Mouse (Mus musculus) erythroblast, embryonic 14.5 days (primary cell): ENCODE measurements at regions not wholly inside any gene's neighbourhood (a gene's known extent, or its start where the extent isn't known, plus 50 kb on each side); places are given as distances from the start of the nearest gene placed in this dataset.

Experiments used
- H3K27me3 ChIP-seq: 2 replicates; pipeline ENCODE4 v1.6.1; 2012; ENCODE audit warnings: inconsistent platforms; ENCODE audit not compliant: control insufficient read depth
- H3K36me3 ChIP-seq: 2 replicates; pipeline ENCODE4 v1.6.1; 2012; ENCODE audit warnings: mild to moderate bottlenecking, inconsistent platforms; ENCODE audit not compliant: control insufficient read depth
- H3K4me1 ChIP-seq: 2 replicates; pipeline ENCODE4 v1.6.1; 2012; ENCODE audit warnings: inconsistent platforms; ENCODE audit not compliant: control insufficient read depth
- H3K4me3 ChIP-seq: replicated peaks from 2 replicates; pipeline ENCODE3; 2012; ENCODE audit warnings: moderate library complexity, mild to moderate bottlenecking, inconsistent platforms
- H3K9me3 ChIP-seq: 2 replicates; pipeline ENCODE4 v1.6.1; 2012; ENCODE audit warnings: low read length, inconsistent platforms, mixed read lengths; ENCODE audit not compliant: control insufficient read depth
- GATA1 ChIP-seq: IDR thresholded peaks from 2 replicates; pipeline ENCODE4 v1.6.1; 2012; ENCODE audit warnings: low read length, inconsistent platforms, mixed read lengths
- TAL1 ChIP-seq: IDR thresholded peaks from 3 replicates; pipeline ENCODE4 v1.6.1; 2012; ENCODE audit warnings: low read length, inconsistent platforms, mixed read lengths

DNA sequence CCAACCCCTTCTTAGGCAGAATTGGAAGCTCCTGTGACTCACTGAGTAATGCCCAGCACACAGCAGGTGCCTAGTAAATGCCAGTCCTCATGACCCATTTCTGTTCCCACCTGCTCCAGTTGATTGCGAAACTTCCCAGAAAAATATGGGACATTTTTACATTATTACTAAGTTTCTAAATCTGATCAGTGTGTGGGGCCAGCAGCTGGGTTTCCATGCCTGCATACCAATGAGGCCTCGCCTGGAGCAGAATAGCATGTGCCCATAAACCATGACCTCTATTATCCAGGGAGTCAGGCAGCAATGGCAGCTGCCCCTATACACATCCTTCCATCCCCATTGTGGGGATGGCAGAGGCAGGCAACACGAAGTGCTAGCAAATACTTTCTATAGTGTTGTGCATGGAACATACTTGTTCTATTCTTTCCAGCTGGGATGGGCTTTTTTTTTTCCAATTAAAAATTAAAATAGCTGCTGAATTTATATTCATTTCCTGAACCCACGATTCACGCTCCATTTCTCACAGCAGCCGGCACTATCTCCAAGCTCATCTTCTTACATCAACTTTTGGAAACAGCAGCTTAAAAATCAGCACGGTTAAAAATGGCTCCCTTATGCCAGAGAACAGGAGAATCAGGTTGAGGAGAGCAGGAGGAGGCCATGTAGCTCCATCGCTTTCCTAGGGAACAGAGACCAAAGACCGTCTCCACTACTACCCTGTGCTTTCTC lies 214.5 kb upstream of the Eif4g2 start:
- Histone ChIP-seq H3K9me3 (no peaks in the 10 kb centered on the region), H3K27me3 (no peaks in the 10 kb centered on the region), H3K4me1 (no peaks in the 10 kb centered on the region), H3K4me3 (no peak overlapping the region), H3K36me3 (no peaks in the 10 kb centered on the region)
- TF ChIP-seq GATA1 (no peak), TAL1 (no peak)

GRCm38 (mm10) chr7:111283411-111283955 lies 200.7 kb upstream of the Eif4g2 start:
- TF ChIP-seq GATA1: no peak
- Histone ChIP-seq H3K36me3 (no peaks in the 10 kb centered on the region), H3K4me3 (no peak overlapping the region), H3K9me3 (no peaks in the 10 kb centered on the region), H3K27me3 (no peaks in the 10 kb centered on the region), H3K4me1 (no peaks in the 10 kb centered on the region)

DNA sequence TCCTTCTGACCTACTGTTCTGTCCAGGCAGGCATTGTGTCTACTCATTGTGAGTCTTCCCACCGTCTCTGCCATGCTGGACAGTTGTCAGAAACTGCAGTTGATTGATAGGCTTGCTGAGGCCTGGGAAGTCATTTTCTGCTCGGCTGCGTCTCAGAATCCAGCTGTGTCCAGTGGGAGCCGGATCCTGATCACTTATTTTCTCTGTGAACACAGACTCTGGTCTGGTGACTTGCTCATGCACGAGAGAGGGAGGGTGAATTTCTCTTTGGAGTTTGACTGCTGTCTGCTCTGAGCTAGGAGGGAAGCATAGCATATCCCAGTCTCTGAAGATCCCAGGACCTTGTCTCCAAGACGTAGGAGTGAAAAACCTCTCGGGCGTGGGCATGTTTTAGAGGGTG lies 199.5 kb upstream of the Eif4g2 start:
- no peaks in the 10 kb centered on the region for H3K27me3 ChIP-seq
- H3K4me3 ChIP-seq: no peak overlapping the region
- H3K36me3 ChIP-seq: no peaks in the 10 kb centered on the region
- H3K9me3 ChIP-seq: no peaks in the 10 kb centered on the region
- no peaks in the 10 kb centered on the region for H3K4me1 ChIP-seq
- TF ChIP-seq GATA1 (no peak), TAL1 (no peak)

DNA sequence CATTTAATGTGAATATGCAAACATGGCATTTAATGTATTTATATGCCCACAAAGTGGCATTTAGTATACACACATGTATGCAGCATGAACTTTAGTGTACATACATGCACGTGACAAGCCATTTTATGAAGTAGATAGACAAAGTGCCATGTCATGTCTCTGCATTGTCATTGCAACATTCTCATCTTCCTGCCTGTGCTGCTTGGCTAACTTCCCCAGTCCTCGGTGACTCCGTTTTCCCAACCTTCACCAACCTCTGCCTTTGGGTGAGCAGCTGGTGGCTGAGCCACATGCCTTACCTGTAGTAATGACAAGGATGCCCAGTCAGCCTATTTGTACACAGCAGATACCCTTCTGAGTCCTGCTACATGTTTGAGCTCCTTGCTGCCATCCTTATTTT lies 194.9 kb upstream of the Eif4g2 start:
- Histone ChIP-seq H3K4me3 (no peak overlapping the region), H3K27me3 (no peaks in the 10 kb centered on the region), H3K9me3 (no peaks in the 10 kb centered on the region), H3K36me3 (no peaks in the 10 kb centered on the region), H3K4me1 (no peaks in the 10 kb centered on the region)
- TF ChIP-seq GATA1: no peak
- no peak for TF ChIP-seq TAL1

GRCm38 (mm10) chr7:111273839-111274238 lies 191.0 kb upstream of the Eif4g2 start:
- Histone ChIP-seq H3K4me3 (no peak overlapping the region), H3K27me3 (no peaks in the 10 kb centered on the region)
- TF ChIP-seq TAL1 (no peak), GATA1 (no peak)

GRCm38 (mm10) chr7:111270874-111271273 lies 188.0 kb upstream of the Eif4g2 start:
- TF ChIP-seq TAL1 (no peak), GATA1 (no peak)
- Histone ChIP-seq H3K4me3 (no peak overlapping the region), H3K27me3 (no peaks in the 10 kb centered on the region), H3K4me1 (no peaks in the 10 kb centered on the region), H3K36me3 (no peaks in the 10 kb centered on the region), H3K9me3 (no peaks in the 10 kb centered on the region)

More at GRCm38 (mm10) chr7:111273839-111274238, 191.0 kb upstream of the Eif4g2 start:
- Histone ChIP-seq H3K4me1 (no peaks in the 10 kb centered on the region), H3K36me3 (no peaks in the 10 kb centered on the region), H3K9me3 (no peaks in the 10 kb centered on the region)

DNA sequence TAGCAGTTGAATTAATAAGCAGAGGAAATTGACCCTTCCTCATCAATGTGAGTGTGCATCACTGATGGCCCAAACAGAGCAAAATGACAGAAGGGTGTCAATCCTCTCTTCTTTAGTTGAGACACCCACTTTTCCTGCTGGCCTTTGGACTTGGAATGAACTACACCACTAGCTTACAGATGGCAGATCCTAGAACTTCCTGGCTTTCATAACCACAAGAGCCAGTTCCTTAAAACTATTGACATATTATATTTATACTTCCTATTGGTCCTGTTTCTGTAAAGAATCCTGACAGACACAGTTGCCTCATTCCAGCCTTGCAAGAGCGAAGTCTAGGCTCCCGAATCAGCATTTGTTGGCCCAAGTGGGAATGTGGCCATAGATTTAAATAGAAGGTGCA lies 185.4 kb upstream of the Eif4g2 start:
- H3K27me3 ChIP-seq: no peaks in the 10 kb centered on the region
- no peaks in the 10 kb centered on the region; the same call in 1 of the 2 replicates for H3K9me3 ChIP-seq
- H3K4me3 ChIP-seq: no peak overlapping the region
- TF ChIP-seq TAL1 (no peak), GATA1 (no peak)
- no peaks in the 10 kb centered on the region for H3K36me3 ChIP-seq
- no peaks in the 10 kb centered on the region for H3K4me1 ChIP-seq

DNA sequence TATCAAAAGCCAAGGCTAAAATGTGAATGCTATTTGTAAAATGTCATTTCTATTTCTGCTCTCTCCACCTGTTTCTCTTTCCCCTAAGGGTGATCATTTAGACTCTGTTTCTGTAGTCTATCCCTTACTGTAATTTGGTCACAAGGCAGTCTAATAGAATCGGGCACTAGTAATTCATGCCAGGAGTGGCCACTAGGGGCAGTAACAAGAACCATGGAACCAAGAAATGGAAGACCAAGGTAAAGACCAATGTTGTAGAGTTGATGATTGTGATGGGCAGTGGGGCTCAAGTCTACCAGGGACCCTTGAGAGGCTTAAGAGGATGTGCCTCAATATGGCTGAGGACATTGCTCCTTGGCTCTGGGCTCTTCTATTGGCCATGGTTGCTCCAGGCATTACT lies 180.5 kb upstream of the Eif4g2 start:
- no peak for TF ChIP-seq GATA1
- TF ChIP-seq TAL1: no peak
- Histone ChIP-seq H3K4me1 (no peaks in the 10 kb centered on the region), H3K36me3 (no peaks in the 10 kb centered on the region), H3K4me3 (no peak overlapping the region), H3K9me3 (no peaks in the 10 kb centered on the region; the same call in 1 of the 2 replicates), H3K27me3 (no peaks in the 10 kb centered on the region)

- TF ChIP-seq TAL1 (no peak), GATA1 (no peak)
- H3K27me3 ChIP-seq: no peaks in the 10 kb centered on the region
These were observed 177.1 kb upstream of the Eif4g2 start for GRCm38 (mm10) chr7:111259630-111260574.

More at GRCm38 (mm10) chr7:111259630-111260574, 177.1 kb upstream of the Eif4g2 start:
- Histone ChIP-seq H3K9me3 (no peaks in the 10 kb centered on the region; the same call in none of the 2 replicates), H3K4me1 (no peaks in the 10 kb centered on the region), H3K4me3 (no peak overlapping the region), H3K36me3 (no peaks in the 10 kb centered on the region)
